Mouse (Mus musculus) erythroblast, adult 5-6 weeks (primary cell): ENCODE results near the gene Scyl1. TPM values are rescaled to one million over a fixed set of nuclear protein-coding genes. Genes with fewer than 3 reads are reported as not detected.

Source experiments
- ATAC-seq: replicated peaks from 2 replicates; pipeline ENCODE4 v1.8.0; 2016; ENCODE audit warnings: moderate number of reproducible peaks, mild to moderate bottlenecking, moderate TSS enrichment, inconsistent platforms; ENCODE audit not compliant: poor library complexity, low FRiP score, severe bottlenecking
- total RNA-seq, 2 experiments: library from RNA; stranded (forward) in 1 of 2; stranded (reverse) in 1 of 2; fragments of 150-400 nt in 1 of 2; fragments of 200-764, 138-1000 nt in 1 of 2; gene quantifications; 2 replicates each; pipeline versions ENCODE4 v1.2.3 to v1.2.4; 2015 to 2017; ENCODE audit warnings: low replicate concordance in 2 of 2

Gene Scyl1
- total RNA-seq, 2 experiments from 2014 or later: 11.9 to 12.9 TPM

GRCm38 (mm10) chr19:5791329-5791728, 20.1 kb upstream of the Scyl1 start:
- ATAC-seq: no peak

GRCm38 (mm10) chr19:5789066-5789465, 17.8 kb upstream of the Scyl1 start:
- ATAC-seq: no peak

- ATAC-seq: no peak
Observed at GRCm38 (mm10) chr19:5788620-5789019, 17.4 kb upstream of the Scyl1 start.

GRCm38 (mm10) chr19:5787920-5788319, 16.7 kb upstream of the Scyl1 start:
- no peak for ATAC-seq

- peak; percentile 88 for ATAC-seq
Observed at GRCm38 (mm10) chr19:5787128-5787635, 16.0 kb upstream of the Scyl1 start.

- ATAC-seq: peak; percentile 87
Observed at GRCm38 (mm10) chr19:5786441-5787114, 15.4 kb upstream of the Scyl1 start.

GRCm38 (mm10) chr19:5784958-5785577, 13.8 kb upstream of the Scyl1 start:
- ATAC-seq: no peak

- ATAC-seq: no peak
Observed at GRCm38 (mm10) chr19:5782121-5782520, 10.9 kb upstream of the Scyl1 start.

GRCm38 (mm10) chr19:5781532-5781931, 10.3 kb upstream of the Scyl1 start:
- no peak for ATAC-seq

- ATAC-seq: peak; percentile 47; the same call in 1 of the 2 replicates
Observed at GRCm38 (mm10) chr19:5780203-5780602, 9.0 kb upstream of the Scyl1 start.

- ATAC-seq: no peak
Observed at GRCm38 (mm10) chr19:5778312-5778711, 7.1 kb upstream of the Scyl1 start.

- ATAC-seq: no peak
Observed at GRCm38 (mm10) chr19:5777387-5778032, 6.3 kb upstream of the Scyl1 start.

- peak; percentile 29 for ATAC-seq
Observed at GRCm38 (mm10) chr19:5770311-5770710, 908 bp downstream of the Scyl1 start.

GRCm38 (mm10) chr19:5767271-5767670, 3.9 kb downstream of the Scyl1 start:
- ATAC-seq: no peak

- ATAC-seq: no peak
Observed at GRCm38 (mm10) chr19:5763163-5763562, 8.1 kb downstream of the Scyl1 start.

GRCm38 (mm10) chr19:5758878-5759403, 12.3 kb downstream of the Scyl1 start:
- no peak for ATAC-seq

- no peak for ATAC-seq
Observed at GRCm38 (mm10) chr19:5756991-5757636, 14.1 kb downstream of the Scyl1 start.

- no peak for ATAC-seq
Observed at GRCm38 (mm10) chr19:5756321-5756985, 14.8 kb downstream of the Scyl1 start.

- ATAC-seq: no peak
Observed at GRCm38 (mm10) chr19:5751742-5752141, 19.5 kb downstream of the Scyl1 start.

GRCm38 (mm10) chr19:5750951-5751350, 20.3 kb downstream of the Scyl1 start:
- no peak for ATAC-seq
